Mouse (Mus musculus): ENCODE measurements around the gene Vezt. TPM values are rescaled to one million over a fixed set of nuclear protein-coding genes. Genes with fewer than 3 reads are reported as not detected.
A peak's percentile ranks its signal among the peaks of the same experiment; 100 is the strongest.

Gene Vezt
- total RNA-seq, 2 experiments from 2014 or later: 29.0 to 34.7 TPM

- DNase-seq (ENCODE audit: low spot score in 2 of 2): no peak
Measured at GRCm38 (mm10) chr10:94038366-94039260, 3.0 kb upstream of the Vezt start.

- no peak for DNase-seq (ENCODE audit: low spot score in 2 of 2)
Measured at GRCm38 (mm10) chr10:94037596-94037995, 2.0 kb upstream of the Vezt start.

GRCm38 (mm10) chr10:94037196-94037595, 1.6 kb upstream of the Vezt start:
- no peak for DNase-seq (ENCODE audit: low spot score in 2 of 2)

- DNase-seq (ENCODE audit: low spot score in 2 of 2): no peak
Measured at GRCm38 (mm10) chr10:94036375-94036758, 750 bp upstream of the Vezt start.

GRCm38 (mm10) chr10:94034876-94035657, 550 bp downstream of the Vezt start:
- peak; percentile 15 to 32 for DNase-seq (ENCODE audit: low spot score in 2 of 2)

- DNase-seq (ENCODE audit: low spot score in 2 of 2): no peak
Measured at GRCm38 (mm10) chr10:94031164-94031563, 4.5 kb downstream of the Vezt start.

GRCm38 (mm10) chr10:94028493-94028892, 7.1 kb downstream of the Vezt start:
- no peak for DNase-seq (ENCODE audit: low spot score in 2 of 2)

GRCm38 (mm10) chr10:94025079-94025478, 10.5 kb downstream of the Vezt start:
- no peak for DNase-seq (ENCODE audit: low spot score in 2 of 2)

GRCm38 (mm10) chr10:94021059-94021458, 14.6 kb downstream of the Vezt start:
- no peak for DNase-seq (ENCODE audit: low spot score in 2 of 2)

- DNase-seq (ENCODE audit: low spot score in 2 of 2): no peak
Measured at GRCm38 (mm10) chr10:94020587-94020986, 15.0 kb downstream of the Vezt start.

- DNase-seq (ENCODE audit: low spot score in 2 of 2): no peak
Measured at GRCm38 (mm10) chr10:94017455-94017854, 18.2 kb downstream of the Vezt start.

- no peak for DNase-seq (ENCODE audit: low spot score in 2 of 2)
Measured at GRCm38 (mm10) chr10:94014200-94014599, 21.4 kb downstream of the Vezt start.

GRCm38 (mm10) chr10:94013196-94013595, 22.4 kb downstream of the Vezt start:
- DNase-seq (ENCODE audit: low spot score in 2 of 2): no peak

GRCm38 (mm10) chr10:94011024-94011423, 24.6 kb downstream of the Vezt start:
- DNase-seq (ENCODE audit: low spot score in 2 of 2): no peak

- DNase-seq (ENCODE audit: low spot score in 2 of 2): no peak
Measured at GRCm38 (mm10) chr10:94009991-94010679, 25.5 kb downstream of the Vezt start.

- no peak for DNase-seq (ENCODE audit: low spot score in 2 of 2)
Measured at GRCm38 (mm10) chr10:94008356-94008755, 27.3 kb downstream of the Vezt start.

GRCm38 (mm10) chr10:94000223-94000622, 35.4 kb downstream of the Vezt start:
- DNase-seq (ENCODE audit: low spot score in 2 of 2): no peak

- DNase-seq (ENCODE audit: low spot score in 2 of 2): no peak
Measured at GRCm38 (mm10) chr10:93999357-93999756, 36.3 kb downstream of the Vezt start.

GRCm38 (mm10) chr10:93995100-93995499, 40.5 kb downstream of the Vezt start:
- no peak for DNase-seq (ENCODE audit: low spot score in 2 of 2)

- DNase-seq (ENCODE audit: low spot score in 2 of 2): no peak
Measured at GRCm38 (mm10) chr10:93994136-93994535, 41.5 kb downstream of the Vezt start.

GRCm38 (mm10) chr10:93985357-93985756, 50.3 kb downstream of the Vezt start:
- no peak for DNase-seq (ENCODE audit: low spot score in 2 of 2)

- DNase-seq (ENCODE audit: low spot score in 2 of 2): no peak
Measured at GRCm38 (mm10) chr10:93969306-93969705, 66.3 kb downstream of the Vezt start.

All from adrenal gland, postnatal 4 days (tissue).